ENCODE assay signal across 7 mouse cellular contexts in the genomic region with DNA sequence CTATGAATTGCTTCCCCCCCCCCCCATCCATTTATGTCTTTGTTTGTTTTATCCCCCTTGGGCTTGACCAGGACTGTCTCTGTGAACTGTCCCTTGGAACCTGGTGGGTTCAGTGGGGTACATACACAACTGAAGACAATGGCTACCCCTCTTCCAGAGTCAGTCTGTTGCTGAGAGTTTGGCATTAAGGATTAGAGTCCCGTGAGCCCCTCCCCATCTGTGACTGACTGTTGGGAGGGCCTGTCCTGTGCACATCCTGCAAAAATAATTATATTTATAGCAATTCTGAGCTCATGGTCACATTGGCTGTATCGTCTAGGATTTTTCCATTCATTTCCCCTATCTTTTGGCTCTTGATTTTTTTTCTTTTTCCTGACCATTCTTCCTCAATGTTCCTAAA. TPM values are rescaled to one million over a fixed set of nuclear protein-coding genes. Genes with fewer than 3 reads are reported as not detected.
DNase-seq lines count a peak whose midpoint lies in the region; ATAC-seq and TF ChIP-seq lines count a peak whose summit lies in the region.

No protein-coding gene starts in this region.

- no peak for TF ChIP-seq POLR2A in small intestine, adult 2 months (IDR thresholded peaks at IDR 0.05; ENCODE audit: low read depth, low read length)

- peak overlapping the region; percentile 91 for H3K4me3 ChIP-seq in heart, postnatal 0 days (ENCODE audit: low read depth, low read length)
- H3K4me3 ChIP-seq in liver, embryonic 12.5 days, result peak overlapping the region; percentile 81
- H3K4me3 ChIP-seq in small intestine, adult 2 months (ENCODE audit: low read depth, low read length), result peak overlapping the region; percentile 66

- no peak for TF ChIP-seq CTCF in heart, postnatal 0 days (IDR thresholded peaks at IDR 0.05; ENCODE audit: low read depth)
- TF ChIP-seq CTCF in small intestine, adult 2 months (IDR thresholded peaks at IDR 0.05; ENCODE audit: extremely low read depth, insufficient read length, insufficient replicate concordance, low read depth, low read length), result no peak

- TF ChIP-seq EP300 in heart, postnatal 0 days (IDR thresholded peaks at IDR 0.05; ENCODE audit: low read depth), result no peak

- no peaks in the 10 kb centered on the region for H3K27me3 ChIP-seq in heart, postnatal 0 days (ENCODE audit: control insufficient read depth, insufficient read depth, low read length)
- H3K27me3 ChIP-seq in liver, embryonic 12.5 days (replicated peaks), result no peaks in the 10 kb centered on the region
- no peaks in the 10 kb centered on the region for H3K27me3 ChIP-seq in small intestine, adult 2 months (ENCODE audit: control insufficient read depth, insufficient read depth, low read length)

- H3K9ac ChIP-seq in heart, postnatal 0 days (replicated peaks; ENCODE audit: low read depth, low read length), result peak overlapping the region; percentile 88
- H3K9ac ChIP-seq in liver, embryonic 12.5 days, result peak overlapping the region; percentile 86

- H3K36me3 ChIP-seq in heart, postnatal 0 days (replicated peaks; ENCODE audit: control insufficient read depth, insufficient read depth, low read length), result no peaks in the 10 kb centered on the region
- no peaks in the 10 kb centered on the region for H3K36me3 ChIP-seq in liver, embryonic 12.5 days
- no peaks in the 10 kb centered on the region for H3K36me3 ChIP-seq in small intestine, adult 2 months (ENCODE audit: control insufficient read depth, insufficient read depth, low read length)

- H3K27ac ChIP-seq in heart, postnatal 0 days (ENCODE audit: low read depth), result peak overlapping the region; percentile 94
- H3K27ac ChIP-seq in liver, embryonic 12.5 days, result peak overlapping the region; percentile 90
- peak overlapping the region; percentile 36 for H3K27ac ChIP-seq in small intestine, adult 2 months (ENCODE audit: insufficient read depth, low read depth, low read length)

- H3K4me1 ChIP-seq in heart, postnatal 0 days (ENCODE audit: control insufficient read depth, insufficient read depth), result peaks cover 10% of the 10 kb centered on the region; the same call in 1 of the 2 replicates
- H3K4me1 ChIP-seq in liver, embryonic 12.5 days, result peaks cover 27% of the 10 kb centered on the region
- peaks cover 2% of the 10 kb centered on the region; the same call in 1 of the 2 replicates for H3K4me1 ChIP-seq in small intestine, adult 2 months (ENCODE audit: control insufficient read depth, insufficient read depth, insufficient read length, low read length)

- no peaks in the 10 kb centered on the region for H3K9me3 ChIP-seq in heart, postnatal 0 days (replicated peaks; ENCODE audit: control insufficient read depth, low read length)
- H3K9me3 ChIP-seq in liver, embryonic 12.5 days (replicated peaks), result no peaks in the 10 kb centered on the region

- DNase-seq in retina, adult 2 months (ENCODE audit: low read depth, low spot score), result peak; percentile 4
- no peak for DNase-seq in retina, embryonic 14.5 days (ENCODE audit: low spot score)
- peak; percentile 52 for DNase-seq in heart, postnatal 0 days (ENCODE audit: low spot score)
- DNase-seq in adrenal gland, adult 18-20 months (ENCODE audit: low spot score in 2 of 2), result no peak

- 8% methylated on average over 2 of the region's 2 CpGs for WGBS in heart, postnatal 0 days
- 27% methylated on average over 2 of the region's 2 CpGs for WGBS in liver, embryonic 12.5 days (ENCODE audit: insufficient replicate concordance)
- WGBS in small intestine, adult 2 months, result 2% methylated on average over 2 of the region's 2 CpGs

- ATAC-seq in common myeloid progenitor, adult 5-6 weeks (replicated peaks; ENCODE audit: low read depth, poor library complexity, severe bottlenecking), result peak; percentile 0; the same call in 1 of the 2 replicates
- ATAC-seq in heart, postnatal 0 days (ENCODE audit: insufficient read depth, low read depth), result peak; percentile 27
- ATAC-seq in liver, embryonic 12.5 days, result peak; percentile 6

- peak overlapping the region; percentile 79 for H3K4me2 ChIP-seq in heart, postnatal 0 days (ENCODE audit: low read depth, low read length)
- peak overlapping the region; percentile 75 for H3K4me2 ChIP-seq in liver, embryonic 12.5 days

RNA-seq across cellular contexts. Expression of a gene that starts 1.4 kb away (rescaled TPM):
- total RNA-seq in common myeloid progenitor, adult 5-6 weeks (2017), result 39.9 and 40.8 TPM in 2 replicates
- total RNA-seq in heart, postnatal 0 days (2014; rRNA removed; ENCODE audit: low replicate concordance), result 15.0 and 26.9 TPM in 2 replicates
- 10.7 and 12.1 TPM in 2 replicates for polyA plus RNA-seq in heart, postnatal 0 days (2015; fragmentation: Nextera tagmentation; extraction: Ambion mirVana)
- 17.1 and 18.7 TPM in 2 replicates for polyA plus RNA-seq in liver, embryonic 12.5 days (2016; fragmentation: Nextera tagmentation; extraction: Ambion mirVana)
- polyA plus RNA-seq in small intestine, adult 2 months (2012; rRNA removed), result 0.55 and 1.1 TPM in 2 replicates
- 10 to 100 TPM; 15.2 to 16.9 TPM for total RNA-seq in adrenal gland, adult 18-20 months (2021)

RNA-seq across cellular contexts. Expression of a gene that starts 11.8 kb away (rescaled TPM):
- 16.9 and 18.0 TPM in 2 replicates for total RNA-seq in common myeloid progenitor, adult 5-6 weeks (2017)
- 44.3 and 44.5 TPM in 2 replicates for total RNA-seq in heart, postnatal 0 days (2014; rRNA removed; ENCODE audit: low replicate concordance)
- 34.5 and 38.9 TPM in 2 replicates for polyA plus RNA-seq in heart, postnatal 0 days (2015; fragmentation: Nextera tagmentation; extraction: Ambion mirVana)
- 8.7 and 9.1 TPM in 2 replicates for polyA plus RNA-seq in liver, embryonic 12.5 days (2016; fragmentation: Nextera tagmentation; extraction: Ambion mirVana)
- 8.5 and 12.8 TPM in 2 replicates for polyA plus RNA-seq in small intestine, adult 2 months (2012; rRNA removed)
- total RNA-seq in adrenal gland, adult 18-20 months (2021), result 10 to 100 TPM; 16.4 to 22.1 TPM

Comparison
In these comparisons a context has a peak if more than half of its experiments do, and no peak if none do; other contexts are left out.
1. DNase-seq: peak in retina, adult 2 months (single experiment) and heart, postnatal 0 days (single experiment); none in retina, embryonic 14.5 days (single experiment) and adrenal gland, adult 18-20 months (0 of 2).
2. H3K27ac ChIP-seq: peak in every context shown above with its lines; median percentile 94 in heart, postnatal 0 days; 90 in liver, embryonic 12.5 days; 36 in small intestine, adult 2 months.
3. Peak in every context shown above with its lines, with median percentiles within 50 percentile points of each other: ATAC-seq and H3K4me3 ChIP-seq.